Mouse (Mus musculus): ENCODE measurements around the gene Mex3b.

DNA sequence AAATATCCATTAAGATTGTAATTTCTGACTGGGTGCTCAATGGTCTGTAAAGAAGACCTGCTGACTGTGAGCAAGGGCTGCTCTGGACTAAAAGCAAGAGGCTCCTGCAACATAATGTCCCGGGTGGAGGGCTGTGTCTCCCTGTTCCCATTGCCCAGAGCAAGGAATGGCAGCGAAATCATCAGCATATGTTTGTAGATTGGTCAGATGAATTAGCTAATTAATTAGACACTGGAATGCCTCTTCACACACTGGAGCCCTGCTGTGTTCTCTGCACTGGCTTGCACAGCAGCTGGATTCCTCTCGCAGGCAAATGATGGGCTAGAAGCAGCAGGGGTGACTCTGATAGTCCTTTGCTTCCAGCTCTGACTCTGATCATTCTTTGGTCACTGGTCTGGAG lies 29.6 kb downstream of the Mex3b start:
- TF ChIP-seq GATA1 (IDR thresholded peaks at IDR 0.05; ENCODE audit: low read length), result no peak
- TF ChIP-seq TAL1 (IDR thresholded peaks at IDR 0.05; ENCODE audit: low read length), result no peak
